Mouse (Mus musculus) B cell, adult 2 months (primary cell): ENCODE data around the gene Ephb3.

Experiments used
- DNase-seq, 2 experiments: peaks; one replicate each; pipeline ENCODE4 v3.0.0; 2022

Gene Ephb3

GRCm38 (mm10) chr16:21247871-21248712 is 43.5 kb downstream of the Ephb3 start:
- no peak for DNase-seq

GRCm38 (mm10) chr16:21248713-21249531 is 44.4 kb downstream of the Ephb3 start:
- DNase-seq: no peak

- no peak for DNase-seq
Observed at GRCm38 (mm10) chr16:21252401-21252955, 47.9 kb downstream of the Ephb3 start.

GRCm38 (mm10) chr16:21255574-21256304 is 51.2 kb downstream of the Ephb3 start:
- DNase-seq: no peak

GRCm38 (mm10) chr16:21256514-21257305 is 52.2 kb downstream of the Ephb3 start:
- DNase-seq: no peak

GRCm38 (mm10) chr16:21265417-21265816 is 60.9 kb downstream of the Ephb3 start:
- DNase-seq: no peak

GRCm38 (mm10) chr16:21269775-21270174 is 65.2 kb downstream of the Ephb3 start:
- DNase-seq: no peak

- DNase-seq: no peak
Observed at GRCm38 (mm10) chr16:21271773-21272247, 67.3 kb downstream of the Ephb3 start.

- DNase-seq: no peak
Observed at GRCm38 (mm10) chr16:21272748-21273147, 68.2 kb downstream of the Ephb3 start.
